In genomic region chr14:31079313-31080028, GRCm38 (mm10) we compare ENCODE assay signal across 18 mouse cellular contexts. TPM values are rescaled to one million over a fixed set of nuclear protein-coding genes. Genes with fewer than 3 reads are reported as not detected.
A peak's percentile ranks its signal among the peaks of the same experiment; 100 is the strongest.
DNase-seq lines count a peak whose midpoint lies in the region; ATAC-seq and TF ChIP-seq lines count a peak whose summit lies in the region.
"Had no signal": no experiment of that assay in that cellular context is flagged by ENCODE, and none has a peak within 500 bp of the region (broad histone marks: within the 10 kb centered on the region; RNA-seq: fewer than 3 reads in every experiment).

No protein-coding gene starts in this region.

- peak overlapping the region; percentile 3; the same call in 1 of the 2 replicates for H3K27ac ChIP-seq in heart, embryonic 12.5 days (ENCODE audit: poor library complexity, severe bottlenecking)
- H3K27ac ChIP-seq in heart, adult 2 months: no peak overlapping the region
- H3K27ac ChIP-seq in MEL (ENCODE audit: control insufficient read depth, low read depth, low read length): no peak overlapping the region
- H3K27ac ChIP-seq in liver, embryonic 13.5 days: peak overlapping the region; percentile 84
- H3K27ac ChIP-seq: heart, embryonic 15.5 days; hindbrain, embryonic 12.5 days; intestine, embryonic 15.5 days; limb, embryonic 15.5 days; stomach, postnatal 0 days had no signal

- TF ChIP-seq POLR2A in heart, adult 2 months (IDR thresholded peaks at IDR 0.05; ENCODE audit: insufficient read depth, low read depth, low read length): no peak
- TF ChIP-seq POLR2A in MEL (IDR thresholded peaks at IDR 0.05; ENCODE audit: control insufficient read depth in 1 of 2, insufficient read depth in 1 of 2, low read depth in 1 of 2, low read length in 2 of 2, poor library complexity in 1 of 2): no peak

- no peak for TF ChIP-seq EP300 in heart, adult 2 months (IDR thresholded peaks at IDR 0.05; ENCODE audit: insufficient read depth, low read depth, low read length)
- TF ChIP-seq EP300 in MEL (IDR thresholded peaks at IDR 0.05; ENCODE audit: low read depth in 1 of 2, low read length in 2 of 2): no peak

- H3K4me2 ChIP-seq in heart, embryonic 12.5 days: no peak overlapping the region
- H3K4me2 ChIP-seq in liver, embryonic 13.5 days: peak overlapping the region; percentile 49
- H3K4me2 ChIP-seq: heart, embryonic 15.5 days; hindbrain, embryonic 12.5 days; intestine, embryonic 15.5 days; limb, embryonic 15.5 days; midbrain, embryonic 11.5 days had no signal

- intact Hi-C loops in heart, adult 2 months (cut with DNase I): no loop called here

- TF ChIP-seq CTCF in heart, adult 2 months (IDR thresholded peaks at IDR 0.05): no peak
- no peak for TF ChIP-seq CTCF in MEL (IDR thresholded peaks at IDR 0.05 in 2 of 3, conservative IDR thresholded peaks at IDR 0.05 in 1 of 3; ENCODE audit: control insufficient read depth in 1 of 3, insufficient read depth in 1 of 3, low read depth in 2 of 3, low read length in 3 of 3, poor library complexity in 1 of 3, severe bottlenecking in 1 of 3)

- no peak for DNase-seq in heart, adult 2 months
- no peak for DNase-seq in MEL (ENCODE audit: low read depth, low spot score)
- DNase-seq in c-Kit-negative CD71-positive TER-119-positive erythroid progenitor cells, embryonic 14.5 days (ENCODE audit: low read depth, low spot score): peak; percentile 42
- DNase-seq in liver, embryonic 13.5 days: peak; percentile 66
- no peak for DNase-seq in cerebellum, postnatal 4 days (ENCODE audit: low spot score in 2 of 2)
- no peak for DNase-seq in layer of hippocampus, postnatal 25 days (ENCODE audit: extremely low spot score in 1 of 2, low spot score in 1 of 2)
- DNase-seq: cerebellum, adult 2 months; right cerebral cortex, postnatal 14 days; thymus, postnatal 25 days had no signal

- no peaks in the 10 kb centered on the region; the same call in 1 of the 2 replicates for H3K79me2 ChIP-seq in heart, adult 2 months (replicated peaks; ENCODE audit: control insufficient read depth, insufficient read depth, low read length)
- H3K79me2 ChIP-seq in MEL (ENCODE audit: control insufficient read depth, insufficient read depth, low read length, poor library complexity): no peaks in the 10 kb centered on the region; the same call in 1 of the 2 replicates

- H3K36me3 ChIP-seq in heart, embryonic 12.5 days: peaks cover 58% of the 10 kb centered on the region
- no peaks in the 10 kb centered on the region; the same call in none of the 2 replicates for H3K36me3 ChIP-seq in heart, adult 2 months (ENCODE audit: control insufficient read depth, insufficient read depth, low read length)
- peaks cover 0 to 29% of the 10 kb centered on the region in 2 experiments; a peak in 3 of 4 replicates for H3K36me3 ChIP-seq in MEL (ENCODE audit: control insufficient read depth in 1 of 2, insufficient read depth in 2 of 2, low read length in 2 of 2)
- H3K36me3 ChIP-seq in liver, embryonic 13.5 days: peaks cover 69% of the 10 kb centered on the region

- 83% methylated on average over 3 of the region's 3 CpGs for WGBS in heart, embryonic 12.5 days
- WGBS in heart, adult 2 months: 89% methylated on average over 3 of the region's 3 CpGs
- WGBS in liver, embryonic 13.5 days (ENCODE audit: insufficient replicate concordance): 47% methylated on average over 3 of the region's 3 CpGs

- no peaks in the 10 kb centered on the region for H3K4me1 ChIP-seq in heart, embryonic 12.5 days (replicated peaks)
- no peaks in the 10 kb centered on the region; the same call in 1 of the 2 replicates for H3K4me1 ChIP-seq in heart, adult 2 months (ENCODE audit: control insufficient read depth, insufficient read depth, low read length)
- no peaks in the 10 kb centered on the region for H3K4me1 ChIP-seq in MEL (ENCODE audit: control insufficient read depth in 1 of 2, insufficient read depth in 2 of 2, low read length in 2 of 2)
- H3K4me1 ChIP-seq in liver, embryonic 13.5 days (replicated peaks): peaks cover 34% of the 10 kb centered on the region
- H3K4me1 ChIP-seq: heart, embryonic 15.5 days; hindbrain, embryonic 12.5 days; intestine, embryonic 15.5 days; limb, embryonic 15.5 days had no signal

- H3K9me3 ChIP-seq in heart, embryonic 12.5 days (replicated peaks): peaks cover 6% of the 10 kb centered on the region; the same call in 1 of the 2 replicates
- H3K9me3 ChIP-seq in MEL (replicated peaks; ENCODE audit: insufficient read depth, low read length): no peaks in the 10 kb centered on the region
- no peaks in the 10 kb centered on the region for H3K9me3 ChIP-seq in liver, embryonic 13.5 days (replicated peaks)
- H3K9me3 ChIP-seq: heart, embryonic 15.5 days; hindbrain, embryonic 12.5 days; intestine, embryonic 15.5 days; limb, embryonic 15.5 days had no signal

- H3K27me3 ChIP-seq in heart, embryonic 12.5 days (replicated peaks): no peaks in the 10 kb centered on the region
- no peaks in the 10 kb centered on the region for H3K27me3 ChIP-seq in heart, adult 2 months (ENCODE audit: control insufficient read depth, insufficient read depth, low read length)
- no peaks in the 10 kb centered on the region for H3K27me3 ChIP-seq in MEL (ENCODE audit: control insufficient read depth in 1 of 2, insufficient read depth in 2 of 2, low read length in 2 of 2)
- no peaks in the 10 kb centered on the region for H3K27me3 ChIP-seq in liver, embryonic 13.5 days
- H3K27me3 ChIP-seq: heart, embryonic 15.5 days; hindbrain, embryonic 12.5 days; intestine, embryonic 15.5 days; limb, embryonic 15.5 days had no signal

- TF ChIP-seq RAD21 in MEL (IDR thresholded peaks at IDR 0.05; ENCODE audit: low read depth, low read length): no peak

- H3K9ac ChIP-seq in heart, embryonic 12.5 days: no peak overlapping the region
- H3K9ac ChIP-seq in heart, adult 2 months (ENCODE audit: low read depth, low read length): no peak overlapping the region
- no peak overlapping the region for H3K9ac ChIP-seq in MEL (ENCODE audit: control insufficient read depth, low read depth, low read length, poor library complexity, severe bottlenecking)
- H3K9ac ChIP-seq in liver, embryonic 13.5 days: peak overlapping the region; percentile 49
- H3K9ac ChIP-seq: heart, embryonic 15.5 days; hindbrain, embryonic 12.5 days; intestine, embryonic 15.5 days; limb, embryonic 15.5 days had no signal

- peak; percentile 55; the same call in 1 of the 2 replicates for ATAC-seq in heart, embryonic 12.5 days (ENCODE audit: insufficient number of reproducible peaks, low FRiP score)
- peak; percentile 77 for ATAC-seq in liver, embryonic 13.5 days (ENCODE audit: low read depth)
- no peak for ATAC-seq in monocyte, adult 5-6 weeks (replicated peaks; ENCODE audit: insufficient number of reproducible peaks, low FRiP score, low TSS enrichment, poor library complexity, severe bottlenecking)
- ATAC-seq: CD4-positive, CD25-positive, alpha-beta regulatory T cell, adult 4 months; intestine, embryonic 15.5 days had no signal

- H3K4me3 ChIP-seq in heart, embryonic 12.5 days: no peak overlapping the region
- no peak overlapping the region for H3K4me3 ChIP-seq in heart, adult 2 months
- no peak overlapping the region for H3K4me3 ChIP-seq in MEL (ENCODE audit: control insufficient read depth in 1 of 2, insufficient read depth in 1 of 2, low read depth in 2 of 2, low read length in 2 of 2)
- peak overlapping the region; percentile 15; the same call in 1 of the 2 replicates for H3K4me3 ChIP-seq in liver, embryonic 13.5 days (replicated peaks)
- H3K4me3 ChIP-seq: heart, embryonic 15.5 days; hindbrain, embryonic 12.5 days; intestine, embryonic 15.5 days; limb, embryonic 15.5 days had no signal

TF ChIP-seq in MEL, 35 proteins besides CTCF, POLR2A, EP300 and RAD21:
- no peak for TF ChIP-seq MXI1 (IDR thresholded peaks at IDR 0.05; ENCODE audit: low read depth, low read length)
- peak; percentile 35 for TF ChIP-seq TAL1 (IDR thresholded peaks at IDR 0.05; ENCODE audit: low read length)
- TF ChIP-seq ZMIZ1 (IDR thresholded peaks at IDR 0.05; ENCODE audit: low read depth, low read length): no peak
- TF ChIP-seq ZNF384 (IDR thresholded peaks at IDR 0.05; ENCODE audit: low read depth, low read length): no peak
TF ChIP-seq in MEL: peak in this region for 1.

RNA-seq across cellular contexts. Expression of gene Smim4, which starts 49.3 kb away (rescaled TPM):
- 62.6 and 68.6 TPM in 2 replicates for polyA plus RNA-seq in heart, embryonic 12.5 days (2016; fragmentation: Nextera tagmentation; extraction: Ambion mirVana)
- total RNA-seq in heart, adult 2 months (2021): 10 to 100 TPM; 61.1 to 81.3 TPM
- polyA plus RNA-seq in heart, adult 2 months (2012; rRNA removed): 57.5 and 81.7 TPM in 2 replicates
- 78.8 and 122 TPM in 2 replicates for total RNA-seq in MEL (2012; rRNA removed)
- polyA plus RNA-seq in MEL (2012; ENCODE audit: insufficient read depth in 1 of 2, insufficient read length in 2 of 2, low read depth in 1 of 2, low replicate concordance in 2 of 2, missing spikeins in 1 of 2): 10 to 100 TPM in 1 of 2 experiments, not detected in 1; 87.8 TPM
- polyA plus RNA-seq in liver, embryonic 13.5 days (2015; fragmentation: Nextera tagmentation; extraction: Ambion mirVana): 81.6 and 90.8 TPM in 2 replicates
- 28.8 to 62.7 TPM (median 40.4 TPM) in 3 replicates for total RNA-seq in monocyte, adult 5-6 weeks (2017)
- total RNA-seq in layer of hippocampus, postnatal 25 days (2021): 10 to 100 TPM; 28.6 to 29.6 TPM

RNA-seq across cellular contexts. Expression of gene Nt5dc2, which starts 51.4 kb away (rescaled TPM):
- polyA plus RNA-seq in heart, embryonic 12.5 days (2016; fragmentation: Nextera tagmentation; extraction: Ambion mirVana): 343 and 346 TPM in 2 replicates
- total RNA-seq in heart, adult 2 months (2021): 10 to 100 TPM; 18.7 to 21.8 TPM
- 52.5 and 82.7 TPM in 2 replicates for polyA plus RNA-seq in heart, adult 2 months (2012; rRNA removed)
- total RNA-seq in MEL (2012; rRNA removed): 168 and 172 TPM in 2 replicates
- polyA plus RNA-seq in MEL (2012; ENCODE audit: insufficient read depth in 1 of 2, insufficient read length in 2 of 2, low read depth in 1 of 2, low replicate concordance in 2 of 2, missing spikeins in 1 of 2): 100 to 1,000 TPM; 291 to 349 TPM
- polyA plus RNA-seq in liver, embryonic 13.5 days (2015; fragmentation: Nextera tagmentation; extraction: Ambion mirVana): 174 and 196 TPM in 2 replicates
- 1.7 to 2.7 TPM in 2 of 3 replicates, not detected in the other for total RNA-seq in monocyte, adult 5-6 weeks (2017)
- 10 to 100 TPM; 12.8 to 17.9 TPM for total RNA-seq in layer of hippocampus, postnatal 25 days (2021)
- polyA plus RNA-seq: CD4-positive, CD25-positive, alpha-beta regulatory T cell, adult 4 months had no signal

Comparison
In these comparisons a context has a peak if more than half of its experiments do, and no peak if none do; other contexts are left out.
1. H3K27ac ChIP-seq: peak in heart, embryonic 12.5 days (single experiment) and liver, embryonic 13.5 days (single experiment); none in heart, adult 2 months (single experiment) and MEL (single experiment).
2. DNase-seq: peak in c-Kit-negative CD71-positive TER-119-positive erythroid progenitor cells, embryonic 14.5 days (single experiment) and liver, embryonic 13.5 days (single experiment); none in heart, adult 2 months (0 of 2), MEL (single experiment), cerebellum, postnatal 4 days (0 of 2) and layer of hippocampus, postnatal 25 days (0 of 2).